Mouse (Mus musculus) kidney, postnatal 10 days (tissue): ENCODE measurements around the gene Morc1.
A peak's percentile ranks its signal among the peaks of the same experiment; 100 is the strongest.

Source experiments
- DNase-seq: peaks from one replicate; pipeline ENCODE4 v3.0.0; 2021; ENCODE audit warnings: mixed read lengths

Gene Morc1

DNA sequence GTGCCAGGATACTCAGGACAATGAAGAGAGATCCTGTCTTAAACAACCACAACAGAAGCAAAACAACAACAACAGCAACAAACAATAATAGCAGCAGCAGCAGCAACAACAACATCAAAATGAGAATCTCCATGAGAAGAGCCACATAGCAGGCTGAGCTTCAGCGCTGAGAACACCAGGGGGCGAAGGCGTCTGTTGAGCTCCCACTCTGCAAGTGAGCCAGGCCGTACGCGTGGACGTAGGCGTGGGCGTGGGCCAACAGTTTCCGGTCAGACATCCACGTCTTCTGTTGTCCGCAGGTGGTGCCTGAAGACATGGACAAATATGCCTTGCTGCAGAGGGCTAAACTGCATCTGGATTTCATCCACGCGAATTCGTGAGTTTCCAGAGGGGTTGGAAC, at the start of gene Morc1:
Gene Morc1, plus strand, starts transcription at position 211 of the 400 bp plus-strand sequence.
- no peak for DNase-seq

DNA sequence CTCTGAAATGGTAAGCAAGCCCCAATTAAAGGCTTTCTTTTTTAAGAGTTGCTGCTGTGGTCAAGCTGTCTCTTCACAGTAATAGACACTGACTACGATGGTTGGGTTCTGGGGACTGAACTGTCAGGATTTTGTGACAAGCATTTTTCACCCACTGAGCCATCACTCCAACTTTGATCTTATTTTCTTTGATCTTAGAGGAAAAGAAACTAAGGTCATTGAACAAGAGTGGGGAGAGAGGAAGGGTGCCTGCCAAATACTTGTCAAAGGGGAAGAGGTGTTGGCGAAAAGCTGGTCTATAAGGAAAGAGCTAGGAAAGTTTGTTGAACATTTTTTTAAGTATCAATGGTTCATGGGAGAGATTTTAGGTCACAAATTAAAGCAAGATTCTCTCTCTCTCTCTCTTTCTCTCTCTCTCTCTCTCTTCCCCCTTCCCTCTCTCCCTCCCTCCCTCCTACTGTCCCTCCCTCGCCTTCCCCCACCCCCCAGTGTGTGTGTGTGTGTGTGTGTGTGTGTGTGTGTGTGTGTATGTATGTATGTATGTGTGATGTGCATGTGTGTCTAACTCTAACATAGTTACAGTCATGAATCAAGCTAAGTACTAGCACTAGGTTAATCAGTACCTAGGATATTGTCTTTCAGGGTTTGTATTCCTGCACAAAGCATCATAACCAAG, 47.3 kb upstream of the Morc1 start:
- no peak for DNase-seq

GRCm38 (mm10) chr16:48386982-48387381, 44.1 kb upstream of the Morc1 start:
- no peak for DNase-seq

GRCm38 (mm10) chr16:48395278-48395677, 35.8 kb upstream of the Morc1 start:
- DNase-seq = no peak

- no peak for DNase-seq
Measured at GRCm38 (mm10) chr16:48402963-48403362, 28.1 kb upstream of the Morc1 start.

DNA sequence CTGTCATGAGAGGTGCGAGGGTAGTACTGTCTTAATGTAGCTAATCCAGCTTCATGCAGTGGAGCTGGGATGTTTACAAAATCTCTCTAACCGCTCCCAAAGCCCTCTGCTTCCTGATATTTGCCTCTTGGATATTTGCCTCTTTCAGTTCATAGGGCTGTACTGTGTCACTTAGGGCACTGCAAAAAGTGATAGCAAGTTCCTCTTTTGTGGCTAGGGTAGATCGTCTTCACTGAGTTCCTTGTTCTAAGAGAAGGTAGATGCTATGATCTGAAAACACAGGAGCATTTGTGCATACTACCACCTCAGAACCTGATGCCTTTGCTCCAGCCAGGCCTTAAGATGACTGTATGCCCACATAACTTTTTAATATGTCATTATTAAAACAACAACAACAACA, 27.6 kb upstream of the Morc1 start:
- DNase-seq = no peak

DNA sequence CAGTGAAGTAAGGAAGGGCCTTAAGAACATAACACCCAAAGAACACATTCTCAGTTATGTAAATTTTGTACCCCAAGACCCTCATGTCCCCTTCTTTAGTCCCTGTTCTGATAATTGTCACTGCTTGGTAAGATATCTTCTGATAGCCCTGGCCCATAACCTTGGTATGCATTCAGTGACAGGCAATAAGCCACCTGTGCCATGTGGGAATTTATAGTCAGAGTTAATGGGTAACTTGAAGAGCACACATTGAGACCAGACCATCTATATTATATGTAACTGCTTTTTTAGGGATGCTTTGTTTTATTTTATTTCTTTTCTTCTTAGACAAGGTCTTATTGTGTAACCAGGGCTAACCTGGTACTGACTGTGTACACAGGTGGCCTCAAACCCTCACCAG, 27.0 kb upstream of the Morc1 start:
- no peak for DNase-seq

- DNase-seq = no peak
Measured at GRCm38 (mm10) chr16:48405674-48406403, 25.2 kb upstream of the Morc1 start.

- peak; percentile 50 for DNase-seq
Measured at GRCm38 (mm10) chr16:48409580-48409979, 21.5 kb upstream of the Morc1 start.

DNA sequence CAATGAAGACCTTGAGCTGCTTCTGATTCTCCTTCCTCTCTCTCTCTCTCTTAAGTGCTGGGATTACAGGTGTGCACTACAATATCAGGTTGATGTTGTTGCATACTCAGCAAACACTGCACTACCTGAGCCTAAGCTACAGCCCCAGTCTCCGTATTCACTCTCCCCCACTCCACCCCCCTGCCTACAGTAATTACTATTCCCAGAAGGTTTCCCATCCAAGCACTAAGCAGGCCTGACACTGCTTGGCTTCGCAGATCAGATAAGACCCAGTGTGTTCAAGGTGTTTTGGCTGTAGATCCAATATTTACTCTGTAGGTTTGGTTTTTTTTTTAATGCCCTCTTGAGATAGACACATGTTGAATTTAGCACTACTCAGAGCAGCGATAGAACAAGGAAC, 20.9 kb upstream of the Morc1 start:
- DNase-seq = no peak

- DNase-seq = no peak
Measured at GRCm38 (mm10) chr16:48412246-48412645, 18.8 kb upstream of the Morc1 start, which contains the start of gene Gm5485. TSS of gene Gm5485 (minus strand) at chr16:48412416.

GRCm38 (mm10) chr16:48418557-48418956, 12.5 kb upstream of the Morc1 start:
- DNase-seq = no peak

DNA sequence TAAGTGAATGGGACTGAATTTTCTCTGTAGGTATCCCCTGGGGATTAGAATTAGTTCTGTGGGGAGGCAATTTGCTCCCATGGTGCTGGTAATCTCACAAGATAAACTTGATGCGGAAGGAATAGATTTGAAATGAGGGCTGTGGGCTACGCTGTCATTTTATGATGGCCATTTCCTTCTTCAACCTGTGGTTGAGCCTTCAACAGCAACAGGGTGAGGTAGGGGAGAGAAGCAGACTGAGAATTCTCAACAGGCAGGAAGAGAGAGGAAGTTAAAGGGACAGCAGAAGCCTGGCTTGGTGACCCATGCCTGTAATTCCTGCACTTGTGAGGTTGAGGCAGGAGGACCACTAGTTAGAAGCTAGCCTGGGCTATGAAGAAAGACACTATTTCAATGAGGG, 12.0 kb upstream of the Morc1 start:
- no peak for DNase-seq

DNA sequence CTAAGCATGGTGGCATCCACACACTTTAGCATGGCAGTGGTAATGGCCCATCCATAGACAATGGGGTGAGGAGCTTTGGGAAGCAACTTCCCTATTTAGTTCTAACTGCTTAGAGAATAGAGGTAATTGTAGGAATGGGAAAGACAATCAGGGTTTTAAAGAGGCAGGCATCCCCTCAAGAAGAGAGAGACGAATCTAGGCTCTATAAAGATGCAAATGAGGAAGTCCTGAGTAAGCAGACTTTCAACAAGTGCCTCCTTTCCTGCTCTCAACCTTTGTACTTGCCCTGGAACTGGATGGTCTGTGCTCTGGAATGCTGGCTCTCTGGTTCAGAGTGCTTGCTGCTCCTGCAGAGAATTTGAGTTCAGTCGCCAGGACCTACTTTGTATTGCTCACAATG, 8.5 kb upstream of the Morc1 start:
- peak; percentile 30 for DNase-seq

DNA sequence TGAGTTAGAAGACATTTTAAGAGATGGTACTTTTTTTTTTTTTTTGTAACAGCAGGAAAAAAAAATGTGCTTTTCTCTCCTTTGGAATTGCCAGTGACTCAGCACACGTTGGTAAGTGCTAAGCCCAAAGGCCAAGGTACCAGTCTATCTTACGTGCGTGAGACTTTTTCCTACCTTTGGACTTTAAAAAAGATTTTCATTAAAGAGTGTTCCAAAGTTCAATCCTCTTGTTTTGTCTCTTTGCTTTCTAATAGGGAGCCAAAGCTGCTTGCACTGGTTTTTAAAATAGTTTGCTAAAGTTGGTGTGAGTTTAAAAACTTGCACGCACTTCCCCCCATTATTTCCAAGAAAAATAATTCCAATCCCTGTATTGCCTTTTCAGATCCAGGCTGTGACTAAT, 7.0 kb upstream of the Morc1 start:
- no peak for DNase-seq

DNA sequence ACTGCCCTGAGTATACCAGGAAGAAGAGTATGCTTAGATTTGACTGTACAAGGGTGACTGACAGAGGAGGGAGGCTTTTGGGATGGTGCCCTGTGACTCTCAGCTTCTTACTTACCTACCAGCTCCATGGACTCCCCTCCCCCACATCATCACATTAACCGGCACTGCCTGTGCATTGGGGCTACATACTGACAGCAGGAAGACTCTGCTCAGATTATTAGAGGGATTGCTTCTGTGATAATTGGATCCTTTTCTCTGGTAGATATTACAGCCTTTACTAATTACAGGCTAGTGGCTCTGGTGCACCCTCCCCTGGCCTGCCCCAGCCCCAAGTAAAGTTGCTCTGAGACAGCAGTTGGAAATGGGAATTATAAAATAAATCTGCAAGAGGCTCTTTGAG, 1.6 kb upstream of the Morc1 start:
- no peak for DNase-seq

DNA sequence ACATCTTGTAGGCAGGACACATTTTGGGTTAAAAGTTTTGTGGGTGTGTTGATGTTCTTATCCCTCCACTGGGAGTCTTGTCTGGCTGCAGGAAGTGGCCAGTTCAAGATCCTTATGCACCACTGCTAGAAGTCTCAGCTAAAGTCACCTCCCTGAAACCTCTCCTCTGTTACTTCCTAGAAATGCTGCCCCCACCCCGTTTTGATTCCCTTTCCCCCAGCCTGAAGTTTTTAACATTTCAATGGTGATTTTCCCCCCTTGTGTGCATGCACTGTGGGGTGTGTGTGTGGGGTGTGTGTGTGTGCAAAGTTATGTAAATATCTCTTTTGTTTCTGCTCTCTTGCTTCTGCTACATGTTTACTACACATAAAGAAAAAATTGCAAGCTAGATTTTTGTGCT, 4.4 kb downstream of the Morc1 start:
- no peak for DNase-seq

- no peak for DNase-seq
Measured at GRCm38 (mm10) chr16:48437476-48437875, 6.4 kb downstream of the Morc1 start.

GRCm38 (mm10) chr16:48444589-48444988, 13.6 kb downstream of the Morc1 start:
- DNase-seq = no peak

- no peak for DNase-seq
Measured at GRCm38 (mm10) chr16:48446161-48446925, 15.3 kb downstream of the Morc1 start.

DNA sequence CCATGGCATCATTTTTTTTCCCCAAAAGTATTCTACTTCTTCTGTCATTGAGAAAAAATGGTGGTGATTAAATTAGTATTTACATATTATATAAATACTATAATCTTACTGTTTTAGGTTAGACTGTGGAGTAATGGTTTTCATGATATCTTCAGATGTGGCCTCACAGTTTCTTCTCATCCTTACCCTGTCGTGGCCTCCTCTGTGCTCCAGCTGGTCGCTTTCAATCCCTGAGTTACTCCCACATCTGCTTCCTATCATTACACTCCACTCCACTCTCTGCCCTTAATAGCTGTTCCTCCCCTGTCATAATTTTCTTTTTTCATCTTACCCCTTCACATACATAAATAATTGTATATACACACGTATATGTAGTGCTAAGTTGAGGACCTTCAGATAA, 22.2 kb downstream of the Morc1 start:
- no peak for DNase-seq

DNA sequence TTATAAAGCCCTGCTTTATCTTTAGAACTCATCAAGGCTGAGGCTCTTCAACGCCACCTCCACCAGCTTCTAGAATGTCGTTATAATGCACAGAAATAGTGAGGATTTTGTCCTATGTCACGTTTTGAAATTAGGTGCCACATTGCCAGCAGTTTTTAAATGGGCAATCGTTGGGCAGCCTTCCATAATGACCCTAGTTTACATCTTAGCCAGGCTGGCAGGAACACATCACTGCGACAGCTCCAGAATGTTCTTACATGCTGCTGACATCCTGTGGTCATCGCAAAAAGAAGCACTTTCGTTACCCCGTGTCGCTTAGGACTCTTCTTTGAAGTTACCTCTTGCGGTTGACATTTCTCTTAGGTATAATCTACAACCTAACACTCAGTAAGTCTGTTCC, 42.4 kb downstream of the Morc1 start:
- no peak for DNase-seq

- DNase-seq = no peak
Measured at GRCm38 (mm10) chr16:48474896-48475802, 44.1 kb downstream of the Morc1 start.
